Mouse (Mus musculus) stomach, embryonic 14.5 days (tissue): ENCODE data around the gene Dtnb. TPM values are rescaled to one million over a fixed set of nuclear protein-coding genes. Genes with fewer than 3 reads are reported as not detected.
A peak's percentile ranks its signal among the peaks of the same experiment; 100 is the strongest.

Experiments used
- ATAC-seq: fragments of 200-750 bp; cut with Nextera tagmentation; 2 replicates; pipeline ENCODE4 v1.8.0; 2017; ENCODE audit warnings: low read depth, moderate TSS enrichment; ENCODE audit not compliant: insufficient number of reproducible peaks, insufficient read depth, low FRiP score
- H3K27ac ChIP-seq: fragments of 300-500 bp; sonication (generic); 2 replicates; pipeline ENCODE4 v1.5.1; 2014; ENCODE audit warnings: mild to moderate bottlenecking, low read length, moderate library complexity, mixed read lengths
- H3K27me3 ChIP-seq: fragments of 300-500 bp; sonication (generic); 2 replicates; pipeline ENCODE4 v1.6.1; 2014; ENCODE audit warnings: low read length, control low read depth, mixed read lengths; ENCODE audit not compliant: control insufficient read depth, insufficient read depth
- H3K36me3 ChIP-seq: fragments of 300-500 bp; sonication (generic); 2 replicates; pipeline ENCODE4 v1.6.1; 2014; ENCODE audit warnings: mild to moderate bottlenecking, control low read depth, low read length, moderate library complexity, mixed read lengths; ENCODE audit not compliant: control insufficient read depth, insufficient read depth
- H3K4me1 ChIP-seq: fragments of 300-500 bp; sonication (generic); 2 replicates; pipeline ENCODE4 v1.6.1; 2014; ENCODE audit warnings: low read length, control low read depth, mixed read lengths; ENCODE audit not compliant: control insufficient read depth, insufficient read depth
- H3K4me2 ChIP-seq: fragments of 300-500 bp; sonication (generic); replicated peaks from 2 replicates; pipeline ENCODE4 v1.6.1; 2014; ENCODE audit warnings: low read depth, low read length, control low read depth
- H3K4me3 ChIP-seq: fragments of 300-500 bp; sonication (generic); 2 replicates; pipeline ENCODE4 v1.5.1; 2014; ENCODE audit warnings: low read depth, low read length, control low read depth
- H3K9ac ChIP-seq: fragments of 300-500 bp; sonication (generic); replicated peaks from 2 replicates; pipeline ENCODE4 v1.6.1; 2014; ENCODE audit warnings: low read depth, mild to moderate bottlenecking, control low read depth, low read length, moderate library complexity, mixed read lengths
- H3K9me3 ChIP-seq: fragments of 300-500 bp; sonication (generic); 2 replicates; pipeline ENCODE4 v1.6.1; 2016; ENCODE audit warnings: low read depth, low read length, control low read depth; ENCODE audit not compliant: control insufficient read depth
- WGBS: fragments of 180-500 bp; shearing (Covaris S2); extraction: QIAGEN DNeasy Blood & Tissue Kit; methylation state at CpG from one replicate; pipeline ENCODE4 v1.1.7; 2014; 5-methylcytosine and 5-hydroxymethylcytosine counted together
- polyA plus RNA-seq: library from polyadenylated mRNA; unstranded; fragments of >200 nt; fragmentation: Nextera tagmentation; extraction: Ambion mirVana; gene quantifications from 2 replicates; pipeline ENCODE4 v1.2.1, GENCODE M21; 2014

Gene Dtnb
- polyA plus RNA-seq, 1 experiment from 2014 or later: 36.1 TPM

DNA sequence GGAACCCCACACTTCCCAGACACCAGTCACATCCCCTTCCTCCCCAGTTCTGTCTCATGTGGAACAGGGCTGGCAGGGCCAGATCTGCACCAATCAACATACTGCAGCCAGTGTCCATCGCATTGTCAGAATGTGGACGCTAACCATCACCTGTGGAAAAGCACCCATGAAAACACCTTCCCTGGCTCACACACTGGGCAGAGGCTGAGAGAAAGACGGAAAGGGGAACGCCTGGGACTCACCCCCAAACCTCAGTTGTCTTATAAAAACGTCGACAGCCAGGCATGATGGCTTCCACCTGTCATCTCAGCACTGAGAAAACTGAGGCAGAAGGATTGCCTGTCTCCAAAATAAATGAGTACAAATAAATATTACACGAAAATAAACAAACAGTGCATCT lies 219.1 kb downstream of the Dtnb start:
- Histone ChIP-seq H3K9me3 (no peaks in the 10 kb centered on the region), H3K27ac (no peak overlapping the region), H3K9ac (no peak overlapping the region), H3K36me3 (no peaks in the 10 kb centered on the region), H3K4me1 (peaks cover 30% of the 10 kb centered on the region), H3K4me3 (peak overlapping the region; percentile 28; the same call in 1 of the 2 replicates), H3K4me2 (peak overlapping the region; percentile 61), H3K27me3 (no peaks in the 10 kb centered on the region)
- ATAC-seq: no peak
- 41% methylated on average over 7 of the region's 7 CpGs for WGBS

DNA sequence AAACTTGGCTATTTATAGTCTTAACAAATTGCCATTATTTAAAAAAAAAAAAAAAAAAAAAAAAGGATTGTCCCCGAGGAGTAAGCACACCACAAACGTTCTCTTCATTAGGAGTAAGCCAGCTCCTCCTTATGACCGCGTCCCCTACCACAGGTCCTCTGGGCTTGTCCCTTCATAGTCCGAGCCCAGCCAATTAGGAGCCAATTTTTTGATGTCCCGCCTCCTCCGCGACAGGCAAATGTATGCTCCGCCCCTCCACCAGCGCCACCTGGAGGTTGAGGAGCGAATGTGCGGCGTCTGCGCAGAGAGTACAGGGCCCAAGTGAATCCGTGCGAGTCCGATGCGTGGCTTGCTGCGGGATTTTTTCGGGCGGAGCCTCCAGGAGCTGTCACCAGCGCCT lies 219.6 kb downstream of the Dtnb start:
- Histone ChIP-seq H3K27ac (no peak overlapping the region), H3K36me3 (no peaks in the 10 kb centered on the region), H3K27me3 (no peaks in the 10 kb centered on the region), H3K4me3 (peak overlapping the region; percentile 28), H3K9me3 (no peaks in the 10 kb centered on the region), H3K4me1 (peaks cover 26% of the 10 kb centered on the region), H3K4me2 (peak overlapping the region; percentile 61), H3K9ac (no peak overlapping the region; the same call in 1 of the 2 replicates)
- peak; percentile 84 for ATAC-seq
- under 1% methylated on average over 22 of the region's 22 CpGs for WGBS

DNA sequence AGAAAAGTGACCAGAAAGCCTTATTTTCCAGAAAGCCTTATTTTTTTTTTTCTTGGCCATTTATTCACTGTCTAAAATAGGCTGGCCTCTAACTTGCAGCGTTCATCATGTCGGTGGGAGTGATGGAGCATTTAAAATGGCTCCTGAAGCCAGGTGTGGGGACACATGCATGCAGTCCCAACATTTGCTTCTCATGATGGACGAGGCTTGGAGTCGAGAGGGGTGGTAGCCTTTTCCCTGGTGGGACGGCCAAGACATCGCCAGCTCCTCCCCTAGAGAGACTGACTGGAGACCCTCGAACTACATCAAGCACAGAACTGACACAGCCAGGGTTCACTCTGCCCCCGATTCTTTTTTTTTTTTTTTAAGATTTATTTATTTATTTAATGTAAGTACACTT lies 220.1 kb downstream of the Dtnb start:
- no peaks in the 10 kb centered on the region for H3K36me3 ChIP-seq
- no peak for ATAC-seq
- peak overlapping the region; percentile 61 for H3K4me2 ChIP-seq
- no peaks in the 10 kb centered on the region for H3K9me3 ChIP-seq
- no peak overlapping the region; the same call in 1 of the 2 replicates for H3K9ac ChIP-seq
- no peak overlapping the region for H3K27ac ChIP-seq
- peak overlapping the region; percentile 28 for H3K4me3 ChIP-seq
- H3K27me3 ChIP-seq: no peaks in the 10 kb centered on the region
- H3K4me1 ChIP-seq: peaks cover 21% of the 10 kb centered on the region
- WGBS: 17% methylated on average over 8 of the region's 8 CpGs

DNA sequence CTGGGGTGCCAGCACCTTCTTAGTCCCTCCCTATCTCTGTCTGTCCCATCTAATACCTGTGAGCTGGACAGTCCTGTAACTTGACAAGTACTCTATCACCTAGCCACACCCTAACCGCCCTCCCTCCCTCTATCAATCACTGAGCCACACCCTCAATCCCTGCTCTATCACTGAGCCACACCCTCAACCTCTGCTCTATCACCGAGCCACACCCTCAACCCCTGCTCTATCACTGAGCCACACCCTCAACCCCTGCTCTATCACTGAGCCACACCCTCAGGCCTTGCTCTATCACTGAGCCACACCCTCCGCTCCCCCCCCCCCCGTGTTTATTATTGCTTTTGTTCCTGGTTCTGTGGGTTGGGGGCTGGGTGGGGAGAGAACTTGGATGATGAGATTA lies 223.4 kb downstream of the Dtnb start:
- 41% methylated on average over 4 of the region's 4 CpGs for WGBS
- no peak overlapping the region for H3K4me2 ChIP-seq

DNA sequence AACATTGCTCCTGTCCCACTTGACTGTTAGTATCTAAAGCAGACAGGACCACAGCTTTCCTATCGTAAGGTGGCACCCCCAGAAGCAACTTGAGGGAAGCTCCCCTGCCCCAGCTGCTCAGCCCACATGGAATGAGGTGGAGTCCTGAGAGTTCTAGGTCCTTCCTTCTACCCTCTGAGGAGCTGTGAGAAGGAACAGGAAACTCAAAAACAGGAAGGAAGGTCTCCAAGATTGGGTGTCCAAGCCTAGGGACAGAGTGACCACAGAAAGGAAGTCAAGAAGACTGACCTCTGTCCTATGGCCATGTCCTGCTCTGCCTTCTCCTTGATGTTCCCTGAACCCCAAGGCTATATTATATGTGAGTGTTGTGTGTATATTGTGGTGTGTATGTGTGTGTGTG lies 227.4 kb downstream of the Dtnb start:
- Histone ChIP-seq H3K9ac (no peak overlapping the region), H3K9me3 (no peaks in the 10 kb centered on the region), H3K27ac (no peak overlapping the region), H3K4me3 (no peak overlapping the region), H3K27me3 (no peaks in the 10 kb centered on the region), H3K36me3 (no peaks in the 10 kb centered on the region), H3K4me2 (no peak overlapping the region), H3K4me1 (no peaks in the 10 kb centered on the region)
- WGBS: 93% methylated on average over 1 of the region's 1 CpGs
- no peak for ATAC-seq

More for the DNA sequence above, 223.4 kb downstream of the Dtnb start:
- Histone ChIP-seq H3K27ac (no peak overlapping the region), H3K9ac (no peak overlapping the region), H3K4me3 (no peak overlapping the region), H3K9me3 (no peaks in the 10 kb centered on the region), H3K27me3 (no peaks in the 10 kb centered on the region), H3K36me3 (no peaks in the 10 kb centered on the region), H3K4me1 (peaks cover 4% of the 10 kb centered on the region; the same call in 1 of the 2 replicates)
- ATAC-seq: no peak

DNA sequence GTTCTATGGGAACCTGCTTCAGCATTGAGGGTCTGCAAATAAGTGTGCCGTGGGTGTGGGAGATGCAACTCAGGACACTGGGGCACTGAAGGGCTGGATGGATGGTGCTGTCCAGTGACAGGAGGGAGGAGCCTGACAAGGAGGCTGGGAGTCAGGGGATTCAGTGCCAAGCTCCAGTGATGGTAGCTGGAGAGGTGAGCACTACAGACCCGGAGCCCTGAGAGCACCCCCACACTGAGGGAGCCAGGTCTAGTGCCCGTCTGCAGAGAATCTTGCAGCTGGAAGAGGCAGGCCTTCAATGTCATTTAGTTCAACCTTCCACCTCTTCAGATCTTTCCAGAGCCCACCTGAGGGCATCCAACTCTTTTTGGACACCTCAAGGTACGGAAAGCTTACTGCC lies 233.7 kb downstream of the Dtnb start, which contains the start of gene Dnmt3a:
Gene Dnmt3a, plus strand, starts transcription at position 156 of the 400 bp plus-strand sequence.
- H3K27me3 ChIP-seq: no peaks in the 10 kb centered on the region
- H3K9me3 ChIP-seq: no peaks in the 10 kb centered on the region
- H3K27ac ChIP-seq: peak within 1 kb of the TSS; percentile 97
- H3K4me2 ChIP-seq: peak within 1 kb of the TSS; percentile 58
- H3K4me1 ChIP-seq: peaks cover 32% of the 10 kb centered on the region
- H3K4me3 ChIP-seq: peak within 1 kb of the TSS; percentile 81
- 15% methylated on average over 4 of the region's 4 CpGs for WGBS
- ATAC-seq: no peak
- peak within 1 kb of the TSS; percentile 93 for H3K9ac ChIP-seq
- H3K36me3 ChIP-seq: no peaks in the 10 kb centered on the region

DNA sequence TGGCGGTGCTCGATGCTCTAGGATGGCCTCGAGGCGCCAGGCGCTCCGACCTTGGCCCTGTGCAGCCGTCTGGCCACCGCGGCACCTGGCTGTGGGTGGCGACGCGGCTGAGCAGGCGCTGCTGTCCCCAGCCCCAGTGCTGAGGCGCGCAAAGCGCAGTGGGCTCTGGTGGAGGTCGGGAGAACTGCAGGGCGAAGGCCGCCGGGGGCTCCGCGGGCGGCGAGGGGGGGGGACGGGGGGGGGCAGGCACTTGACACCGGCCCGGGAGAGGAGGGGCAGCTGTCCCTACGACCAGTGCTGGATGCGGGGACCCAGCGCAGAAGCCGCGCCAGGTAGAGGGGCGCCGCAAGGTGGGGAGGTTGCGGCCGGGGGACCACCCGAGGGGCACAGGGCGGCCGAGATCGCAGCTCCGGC lies 234.1 kb downstream of the Dtnb start:
- H3K27me3 ChIP-seq: no peaks in the 10 kb centered on the region
- WGBS: 2% methylated on average over 33 of the region's 41 CpGs

DNA sequence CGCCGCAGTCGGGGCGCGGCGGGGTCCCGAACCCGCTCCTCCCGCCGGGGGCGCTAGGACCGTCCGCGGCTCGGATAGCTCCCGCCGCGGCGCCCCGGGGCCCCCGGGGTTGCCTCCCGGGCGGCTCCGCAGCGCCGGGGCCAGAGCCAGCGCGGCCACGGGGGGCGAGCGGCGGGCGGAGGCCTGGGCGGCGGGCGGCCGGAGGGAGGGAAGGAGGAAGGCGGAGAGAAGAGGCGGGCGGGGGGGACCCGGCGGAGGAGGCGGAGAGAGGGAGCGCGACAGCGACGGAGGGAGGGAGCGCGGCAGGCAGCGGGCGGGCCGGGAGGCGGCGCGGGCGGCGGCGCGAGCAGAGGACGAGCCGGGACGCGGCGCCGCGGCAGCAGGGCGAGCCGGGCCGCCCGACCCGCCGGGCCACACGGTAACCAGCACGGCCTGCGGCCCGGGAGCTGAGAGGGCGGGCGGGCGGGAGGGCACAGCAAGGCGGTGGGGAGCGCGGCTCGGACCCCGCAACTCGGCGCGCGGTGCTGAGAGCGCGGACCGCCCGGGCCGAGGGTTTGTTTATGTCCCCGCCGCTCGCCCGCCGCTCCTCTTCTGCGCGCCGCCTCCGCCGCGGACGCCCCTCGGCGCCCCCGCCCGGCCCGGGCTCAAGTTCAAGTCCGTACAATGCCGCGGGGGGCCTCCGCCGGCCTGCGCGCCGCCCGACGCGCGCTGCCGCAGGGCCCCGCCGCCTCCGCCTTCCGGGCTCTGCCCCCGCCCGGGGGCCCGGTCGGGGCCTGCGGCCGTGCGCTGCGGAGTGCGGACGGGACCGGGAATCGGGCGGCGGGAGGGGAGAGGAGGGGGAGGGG lies 234.7 kb downstream of the Dtnb start:
- under 1% methylated on average over 65 of the region's 141 CpGs for WGBS
- H3K4me2 ChIP-seq: peak overlapping the region; percentile 84
- H3K4me1 ChIP-seq: peaks cover 42% of the 10 kb centered on the region
- H3K36me3 ChIP-seq: no peaks in the 10 kb centered on the region
- peak overlapping the region; percentile 81 for H3K4me3 ChIP-seq
- peak overlapping the region; percentile 97 for H3K27ac ChIP-seq
- no peaks in the 10 kb centered on the region for H3K27me3 ChIP-seq
- H3K9me3 ChIP-seq: no peaks in the 10 kb centered on the region
- H3K9ac ChIP-seq: peak overlapping the region; percentile 93
- peak; percentile 46 for ATAC-seq

More for the DNA sequence above, 234.1 kb downstream of the Dtnb start:
- Histone ChIP-seq H3K36me3 (no peaks in the 10 kb centered on the region), H3K27ac (peak overlapping the region; percentile 97), H3K9me3 (no peaks in the 10 kb centered on the region), H3K4me2 (peak overlapping the region; percentile 58), H3K4me3 (peak overlapping the region; percentile 81), H3K9ac (peak overlapping the region; percentile 93), H3K4me1 (peaks cover 36% of the 10 kb centered on the region)
- peak; percentile 82 for ATAC-seq
